Mouse (Mus musculus): ENCODE results near the gene Mcrip2. TPM values are rescaled to one million over a fixed set of nuclear protein-coding genes. Genes with fewer than 3 reads are reported as not detected.

Mcrip2 gene
- polyA plus RNA-seq, 1 experiment from 2014 or later, result 6.3 TPM

DNA sequence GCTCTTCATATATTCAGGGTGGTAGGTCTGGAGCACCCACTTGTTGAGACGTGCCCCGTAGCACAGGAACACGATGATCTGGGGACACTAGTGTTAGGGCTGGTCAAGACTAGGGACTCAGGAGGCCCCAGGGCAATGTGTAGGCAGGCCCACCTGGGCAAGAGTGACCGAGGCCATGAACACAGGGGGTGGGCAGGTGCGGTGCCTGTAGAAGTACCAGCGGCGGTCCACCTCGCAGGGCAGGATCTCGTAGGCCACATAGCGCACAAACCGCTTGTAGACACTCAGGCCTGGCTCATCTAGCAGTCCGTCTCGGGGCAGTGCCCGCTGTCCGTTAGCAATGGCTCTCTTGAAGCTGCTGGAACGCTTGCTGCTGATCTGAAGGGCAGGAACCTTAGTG lies 32.7 kb downstream of the Mcrip2 start:
- Histone ChIP-seq H3K4me3 (no peak overlapping the region), H3K4me1 (peaks cover 69% of the 10 kb centered on the region), H3K9ac (peak overlapping the region; percentile 80; the same call in 1 of the 2 replicates), H3K9me3 (replicated peaks) (no peaks in the 10 kb centered on the region), H3K36me3 (peaks cover 42% of the 10 kb centered on the region), H3K4me2 (replicated peaks) (peak overlapping the region; percentile 89; the same call in 1 of the 2 replicates), H3K27me3 (no peaks in the 10 kb centered on the region), H3K27ac (peak overlapping the region; percentile 86; the same call in 1 of the 2 replicates)
- 95% methylated on average over 16 of the region's 16 CpGs for WGBS
- ATAC-seq (ENCODE audit: low FRiP score), result no peak

DNA sequence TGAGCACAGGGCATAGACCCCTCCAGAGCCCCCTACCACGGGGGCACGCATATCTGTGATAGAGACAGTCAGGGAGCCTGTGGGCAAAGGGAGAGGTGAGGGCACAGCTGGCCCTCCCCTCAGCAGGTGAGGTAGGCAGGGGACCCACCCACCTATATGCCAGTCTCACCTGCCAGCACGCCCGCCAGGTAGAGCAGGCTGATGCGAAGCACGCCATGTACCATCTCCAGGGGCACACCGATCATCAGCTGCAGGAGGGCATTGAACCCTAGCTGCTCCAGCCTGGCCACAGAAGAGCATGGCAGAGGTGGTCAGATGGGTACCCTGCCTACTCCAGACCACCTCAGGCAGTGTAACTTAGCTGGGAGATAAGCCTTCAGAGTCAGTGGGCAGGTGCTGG lies 33.3 kb downstream of the Mcrip2 start:
- no peak for ATAC-seq (ENCODE audit: low FRiP score)
- WGBS, result 93% methylated on average over 7 of the region's 7 CpGs
- Histone ChIP-seq H3K4me3 (0 out of 2 replicates have a peak overlapping the region, but pooled peaks have one; percentile 73), H3K4me1 (peaks cover 74% of the 10 kb centered on the region), H3K27me3 (no peaks in the 10 kb centered on the region), H3K36me3 (peaks cover 42% of the 10 kb centered on the region), H3K27ac (no peak overlapping the region), H3K4me2 (replicated peaks) (peak overlapping the region; percentile 89; the same call in 1 of the 2 replicates), H3K9ac (peak overlapping the region; percentile 84), H3K9me3 (replicated peaks) (no peaks in the 10 kb centered on the region)

DNA sequence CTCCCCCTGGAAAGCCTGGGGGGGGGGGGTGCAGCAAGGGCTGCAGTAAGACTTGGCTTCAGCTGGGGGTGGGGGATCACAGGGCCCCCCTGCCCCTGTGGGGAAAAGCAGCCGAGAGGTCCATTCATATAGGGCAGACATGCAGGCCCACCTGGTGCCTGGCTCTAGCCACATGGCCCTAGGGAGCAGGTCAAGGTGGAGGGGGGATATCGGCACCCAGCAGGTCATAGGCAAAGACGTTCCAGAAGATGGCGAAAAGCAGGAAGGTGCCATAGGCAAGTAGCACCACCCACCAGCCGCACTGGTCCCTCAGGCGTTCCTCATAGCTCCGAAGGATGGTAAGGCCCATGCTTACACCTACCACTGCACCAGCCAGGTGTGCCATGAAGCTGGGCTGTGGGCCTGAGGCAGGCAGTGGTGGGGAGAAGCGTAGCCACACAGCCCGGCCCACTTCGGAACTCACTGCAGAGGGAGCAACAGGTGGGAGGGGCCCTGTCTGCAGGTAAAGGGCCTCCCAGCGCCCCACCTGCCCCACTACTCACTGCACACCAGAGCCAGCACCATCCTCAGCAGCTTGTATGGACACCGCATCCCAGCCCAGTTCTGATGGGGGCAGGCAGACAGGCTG lies 33.9 kb downstream of the Mcrip2 start:
- peak overlapping the region; percentile 96; the same call in 1 of the 2 replicates for H3K27ac ChIP-seq
- no peaks in the 10 kb centered on the region for H3K9me3 ChIP-seq (replicated peaks)
- no peak for ATAC-seq (ENCODE audit: low FRiP score)
- peak overlapping the region; percentile 73 for H3K4me3 ChIP-seq
- H3K27me3 ChIP-seq, result no peaks in the 10 kb centered on the region
- H3K9ac ChIP-seq, result peak overlapping the region; percentile 84
- H3K4me2 ChIP-seq (replicated peaks), result peak overlapping the region; percentile 89
- H3K4me1 ChIP-seq, result peaks cover 80% of the 10 kb centered on the region
- peaks cover 42% of the 10 kb centered on the region for H3K36me3 ChIP-seq
- WGBS, result 90% methylated on average over 12 of the region's 12 CpGs

DNA sequence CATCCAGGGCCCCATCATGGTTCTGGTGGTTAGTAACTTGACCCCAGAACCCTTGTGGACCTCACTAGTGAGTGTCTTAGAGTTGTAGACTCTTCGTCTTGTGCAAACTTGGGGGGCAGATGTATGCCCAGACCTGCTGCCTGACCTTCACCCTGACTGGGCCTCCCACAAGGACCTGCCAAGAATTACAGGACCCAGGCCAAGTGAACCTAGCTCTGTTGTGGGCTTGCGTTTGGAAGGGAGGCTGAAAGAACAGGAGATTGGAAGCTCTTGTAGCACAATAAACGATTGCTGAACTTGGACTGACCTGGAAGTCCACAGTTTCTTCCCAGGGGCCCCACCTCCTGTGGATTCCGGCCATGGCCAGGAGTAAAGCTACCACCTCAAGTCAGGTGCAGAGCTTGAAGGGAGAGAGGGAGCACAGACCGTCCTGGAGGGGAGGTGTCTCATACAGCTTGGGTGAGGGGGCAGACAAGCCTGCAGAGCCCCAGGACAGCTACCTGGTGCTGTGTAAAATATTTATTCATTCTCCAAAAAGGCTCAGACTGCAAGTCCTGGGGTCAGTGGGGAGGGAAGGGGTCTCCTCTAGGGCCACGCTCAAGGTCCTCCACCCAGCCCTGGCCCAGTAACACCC lies 34.5 kb downstream of the Mcrip2 start:
- peak overlapping the region; percentile 84 for H3K9ac ChIP-seq
- peak overlapping the region; percentile 89 for H3K4me2 ChIP-seq (replicated peaks)
- peaks cover 85% of the 10 kb centered on the region for H3K4me1 ChIP-seq
- no peaks in the 10 kb centered on the region for H3K27me3 ChIP-seq
- no peak for ATAC-seq (ENCODE audit: low FRiP score)
- H3K4me3 ChIP-seq, result peak overlapping the region; percentile 73
- H3K36me3 ChIP-seq, result peaks cover 39% of the 10 kb centered on the region
- no peaks in the 10 kb centered on the region for H3K9me3 ChIP-seq (replicated peaks)
- peak overlapping the region; percentile 96 for H3K27ac ChIP-seq
- 51% methylated on average over 6 of the region's 6 CpGs for WGBS

DNA sequence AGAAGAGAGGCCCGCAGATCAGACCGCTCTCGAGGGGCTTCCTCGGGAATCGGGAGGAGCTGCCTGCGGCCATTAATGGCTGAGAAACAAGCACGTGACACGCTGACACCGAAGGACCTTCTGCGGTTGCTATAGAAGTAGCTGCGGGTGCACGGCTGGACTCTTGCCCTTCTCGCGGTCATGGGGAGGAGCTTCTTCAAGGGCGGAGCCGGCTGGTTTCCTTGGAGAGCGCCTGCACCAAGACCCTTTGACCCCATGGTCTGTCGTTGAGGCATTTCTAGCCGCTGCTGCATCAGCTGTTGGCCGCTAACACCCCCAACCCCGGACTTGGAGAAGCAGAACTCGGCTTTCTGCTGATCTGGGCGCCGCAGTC lies 35.3 kb downstream of the Mcrip2 start, which contains the start of gene Stub1:
TSS of gene Stub1 (minus strand) at position 114 of the 373 bp plus-strand sequence.
- Histone ChIP-seq H3K9me3 (replicated peaks) (no peaks in the 10 kb centered on the region), H3K9ac (peak within 1 kb of the TSS; percentile 84), H3K27me3 (no peaks in the 10 kb centered on the region), H3K4me1 (peaks cover 82% of the 10 kb centered on the region), H3K27ac (peak within 1 kb of the TSS; percentile 96), H3K4me2 (replicated peaks) (peak within 1 kb of the TSS; percentile 89), H3K36me3 (peaks cover 35% of the 10 kb centered on the region), H3K4me3 (peak within 1 kb of the TSS; percentile 73)
- ATAC-seq (ENCODE audit: low FRiP score), result peak; percentile 59
- WGBS, result under 1% methylated on average over 24 of the region's 24 CpGs

DNA sequence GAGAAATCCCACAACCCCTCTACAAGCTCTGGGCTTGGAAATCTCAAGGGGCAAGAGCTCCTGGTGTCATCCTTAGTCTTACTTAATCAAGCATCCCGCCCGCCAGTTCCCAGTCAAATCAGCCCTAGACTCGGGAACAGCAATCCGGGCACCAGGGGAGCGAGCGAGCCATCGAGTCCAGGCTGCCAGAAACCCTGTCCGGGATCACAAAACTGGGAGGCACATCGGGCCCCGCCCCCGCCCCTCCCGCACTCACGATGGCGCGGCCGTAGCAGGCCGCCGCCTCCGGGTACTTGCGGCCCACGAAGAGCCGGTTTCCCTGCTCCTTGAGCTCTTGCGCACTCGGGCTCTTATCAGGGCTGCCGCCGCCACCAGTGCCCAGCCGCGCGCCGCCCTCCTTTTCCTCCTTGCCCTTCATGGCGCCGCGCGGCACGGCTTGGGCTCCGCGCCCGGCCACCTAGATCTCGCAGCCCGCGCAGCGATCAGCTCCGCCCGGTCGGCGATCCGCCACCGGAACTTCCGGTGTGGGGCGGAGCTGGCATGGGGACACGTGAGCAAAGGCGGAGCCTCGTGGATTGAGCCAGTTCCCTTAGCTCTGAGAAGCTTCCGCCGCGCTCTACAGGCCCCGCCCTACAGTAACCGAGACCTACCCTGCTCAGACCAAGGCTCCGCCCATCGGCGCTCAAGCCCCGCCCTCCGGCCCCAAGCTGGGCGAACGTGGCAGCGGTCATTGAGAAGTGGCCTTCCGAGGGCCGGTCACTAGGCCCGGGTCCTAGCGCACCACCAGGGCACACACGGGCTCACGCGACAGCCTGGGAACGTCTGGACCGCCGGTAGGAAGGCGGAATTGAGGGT lies 35.9 kb downstream of the Mcrip2 start:
- peak overlapping the region; percentile 73 for H3K4me3 ChIP-seq
- H3K4me1 ChIP-seq, result peaks cover 81% of the 10 kb centered on the region
- no peaks in the 10 kb centered on the region for H3K27me3 ChIP-seq
- H3K9ac ChIP-seq, result peak overlapping the region; percentile 84
- no peaks in the 10 kb centered on the region for H3K9me3 ChIP-seq (replicated peaks)
- peak overlapping the region; percentile 89 for H3K4me2 ChIP-seq (replicated peaks)
- WGBS, result under 1% methylated on average over 67 of the region's 77 CpGs
- peaks cover 36% of the 10 kb centered on the region for H3K36me3 ChIP-seq
- peak; percentile 90 for ATAC-seq (ENCODE audit: low FRiP score)
- H3K27ac ChIP-seq, result peak overlapping the region; percentile 96

DNA sequence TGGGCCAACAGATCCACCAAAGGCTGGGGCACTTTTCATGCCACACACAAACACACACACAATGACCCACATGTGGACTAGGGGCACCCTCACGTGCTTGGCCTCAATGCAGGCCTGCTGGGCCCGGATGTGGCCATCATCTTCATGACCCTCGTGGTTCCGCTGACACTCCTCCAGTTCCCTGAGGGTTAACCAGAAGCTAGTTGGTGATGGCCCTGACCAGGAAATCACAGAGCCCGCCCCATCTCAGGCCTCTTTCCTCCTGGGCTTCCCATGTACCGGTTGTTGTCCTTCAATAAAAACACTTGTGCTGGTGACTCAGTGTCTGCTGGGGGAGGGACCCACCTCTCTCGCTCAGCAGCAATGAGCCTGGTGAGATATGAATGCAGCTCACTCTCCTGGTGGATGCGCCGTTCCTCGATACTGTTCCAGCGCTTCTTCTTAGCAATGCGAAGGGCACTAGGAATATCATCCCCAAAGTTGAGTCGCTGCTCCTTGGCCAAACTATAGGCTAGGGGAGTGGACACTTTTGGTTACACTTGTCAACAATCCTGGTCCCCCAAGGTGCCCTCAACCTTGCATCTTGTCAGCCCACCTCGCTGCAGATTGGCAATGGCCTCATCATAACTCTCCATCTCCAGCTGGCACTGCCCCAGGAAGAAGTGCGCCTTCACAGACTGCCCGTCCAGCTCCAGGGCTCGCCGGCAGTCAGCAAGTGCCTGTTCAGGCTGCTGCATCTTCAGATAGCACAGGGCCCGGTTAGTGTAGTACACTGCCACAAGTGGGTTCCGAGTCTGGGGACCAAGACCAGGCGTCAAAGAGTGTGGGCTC lies 36.9 kb downstream of the Mcrip2 start:
- ATAC-seq (ENCODE audit: low FRiP score), result no peak

DNA sequence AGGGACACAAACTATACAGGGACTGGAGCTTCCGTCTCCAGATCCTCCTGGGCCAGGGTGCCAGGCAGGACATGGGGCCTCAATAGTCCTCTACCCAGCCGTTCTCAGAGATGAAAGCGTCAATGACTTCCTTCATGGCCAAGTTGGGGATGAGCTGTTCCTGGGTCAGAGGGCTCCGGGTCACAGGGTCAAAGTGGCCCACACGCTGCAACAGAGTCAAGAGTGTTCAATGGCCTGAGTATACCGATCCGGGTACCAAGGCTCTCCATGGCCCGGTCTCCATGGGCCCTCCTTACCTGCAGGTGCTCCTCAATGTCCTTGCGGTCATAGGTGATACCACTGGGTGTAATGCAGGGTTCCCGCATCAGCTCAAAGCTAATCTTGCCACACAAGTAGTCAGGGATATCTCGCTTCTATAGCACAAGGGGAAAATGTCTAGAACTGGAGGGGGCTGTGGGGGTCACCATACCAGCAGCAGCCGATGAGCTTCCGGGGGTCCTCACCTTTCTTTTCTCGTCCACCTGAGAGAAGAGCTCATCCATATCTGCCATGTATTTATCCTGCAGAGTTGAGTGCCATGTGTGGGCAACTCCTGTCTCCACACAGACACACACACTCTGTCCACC lies 37.6 kb downstream of the Mcrip2 start:
- Histone ChIP-seq H3K9me3 (replicated peaks) (no peaks in the 10 kb centered on the region), H3K9ac (0 out of 2 replicates have a peak overlapping the region, but pooled peaks have one; percentile 84), H3K4me3 (peak overlapping the region; percentile 73; the same call in 1 of the 2 replicates), H3K27me3 (no peaks in the 10 kb centered on the region), H3K36me3 (peaks cover 54% of the 10 kb centered on the region), H3K4me1 (peaks cover 78% of the 10 kb centered on the region), H3K27ac (no peak overlapping the region), H3K4me2 (replicated peaks) (peak overlapping the region; percentile 89; the same call in 1 of the 2 replicates)
- ATAC-seq (ENCODE audit: low FRiP score), result no peak
- 88% methylated on average over 14 of the region's 14 CpGs for WGBS

More for the DNA sequence above, 36.9 kb downstream of the Mcrip2 start:
- Histone ChIP-seq H3K4me1 (peaks cover 79% of the 10 kb centered on the region), H3K4me3 (peak overlapping the region; percentile 73), H3K9ac (peak overlapping the region; percentile 84), H3K27me3 (no peaks in the 10 kb centered on the region), H3K9me3 (replicated peaks) (no peaks in the 10 kb centered on the region), H3K4me2 (replicated peaks) (peak overlapping the region; percentile 89), H3K36me3 (peaks cover 46% of the 10 kb centered on the region), H3K27ac (peak overlapping the region; percentile 96)
- 64% methylated on average over 21 of the region's 21 CpGs for WGBS

DNA sequence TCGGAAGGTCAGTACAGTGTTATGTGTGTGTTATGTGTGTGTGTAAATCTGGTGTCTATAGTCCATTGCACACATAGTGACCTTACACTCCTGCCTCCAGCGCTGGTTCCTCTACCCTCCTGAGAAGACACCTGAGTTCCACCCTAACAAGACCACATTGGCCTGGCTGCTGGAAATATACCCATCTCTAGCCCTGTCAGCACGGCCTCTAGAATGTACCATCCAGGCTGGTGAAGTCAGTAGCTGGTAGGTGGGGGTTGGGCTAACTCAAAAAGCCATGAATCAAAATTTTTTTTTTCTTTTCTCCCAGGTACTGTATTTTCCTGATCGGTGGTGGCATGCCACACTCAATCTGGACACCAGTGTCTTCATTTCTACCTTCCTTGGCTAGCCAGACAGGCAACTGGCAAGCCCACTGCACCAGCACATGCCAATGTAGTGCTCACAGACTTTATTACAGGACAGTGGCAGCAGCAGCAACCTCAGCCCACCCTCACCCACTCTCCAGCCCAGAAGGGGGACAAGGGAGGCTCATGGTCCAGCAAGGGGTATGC lies 38.3 kb downstream of the Mcrip2 start:
- no peaks in the 10 kb centered on the region for H3K9me3 ChIP-seq (replicated peaks)
- H3K9ac ChIP-seq, result no peak overlapping the region
- H3K4me2 ChIP-seq (replicated peaks), result peak overlapping the region; percentile 92
- peak overlapping the region; percentile 2 for H3K4me3 ChIP-seq
- H3K27me3 ChIP-seq, result no peaks in the 10 kb centered on the region
- WGBS, result 85% methylated on average over 4 of the region's 4 CpGs
- no peak overlapping the region for H3K27ac ChIP-seq
- peaks cover 56% of the 10 kb centered on the region for H3K36me3 ChIP-seq
- peaks cover 79% of the 10 kb centered on the region for H3K4me1 ChIP-seq
- ATAC-seq (ENCODE audit: low FRiP score), result no peak

DNA sequence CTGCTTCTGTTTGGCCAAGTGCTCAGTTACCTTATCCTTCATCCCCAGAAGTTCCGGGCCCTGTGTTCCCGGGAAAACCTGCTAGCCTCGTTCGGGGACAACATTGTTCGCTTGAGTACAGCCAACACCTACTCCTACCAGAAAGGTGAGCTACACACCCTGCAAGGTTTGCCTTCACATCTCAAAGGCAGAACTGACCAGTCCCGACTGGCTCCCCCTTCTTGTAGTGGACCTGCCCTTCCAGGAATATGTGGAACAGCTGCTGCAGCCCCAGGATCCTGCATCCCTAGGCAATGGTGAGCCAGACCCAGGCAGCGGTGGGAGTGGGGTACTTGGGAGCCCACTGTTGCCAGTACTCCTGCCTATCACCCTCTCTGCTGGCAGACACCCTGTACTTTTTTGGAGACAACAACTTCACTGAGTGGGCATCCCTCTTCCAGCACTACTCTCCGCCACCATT lies 39.0 kb downstream of the Mcrip2 start:
- WGBS, result 41% methylated on average over 8 of the region's 8 CpGs
- Histone ChIP-seq H3K27me3 (no peaks in the 10 kb centered on the region), H3K4me3 (peak overlapping the region; percentile 61), H3K9me3 (replicated peaks) (no peaks in the 10 kb centered on the region), H3K4me1 (peaks cover 79% of the 10 kb centered on the region), H3K27ac (peak overlapping the region; percentile 91), H3K36me3 (peaks cover 51% of the 10 kb centered on the region), H3K4me2 (replicated peaks) (peak overlapping the region; percentile 92), H3K9ac (peak overlapping the region; percentile 79)
- no peak for ATAC-seq (ENCODE audit: low FRiP score)

Data from hindbrain, embryonic 12.5 days (tissue).